Mouse (Mus musculus) stomach, postnatal 0 days (tissue): ENCODE data around the gene Ablim2. TPM values are rescaled to one million over a fixed set of nuclear protein-coding genes. Genes with fewer than 3 reads are reported as not detected.

Experiments used
- ATAC-seq: fragments of 200-750 bp; cut with Nextera tagmentation; 2 replicates; pipeline ENCODE4 v1.8.0; 2017; ENCODE audit not compliant: low FRiP score, low TSS enrichment
- DNase-seq: peaks from one replicate; pipeline ENCODE4 v3.0.0-alpha.2; 2016; ENCODE audit warnings: low spot score
- H3K27ac ChIP-seq: fragments of 300-500 bp; sonication (generic); replicated peaks from 2 replicates; pipeline ENCODE4 v1.5.1; 2014; ENCODE audit warnings: mild to moderate bottlenecking, control low read depth
- H3K27me3 ChIP-seq: fragments of 300-500 bp; sonication (generic); 2 replicates; pipeline ENCODE4 v1.6.1; 2014; ENCODE audit warnings: low read length; ENCODE audit not compliant: control insufficient read depth, insufficient read depth
- H3K36me3 ChIP-seq: fragments of 300-500 bp; sonication (generic); 2 replicates; pipeline ENCODE4 v1.6.1; 2014; ENCODE audit warnings: low read length, mixed read lengths; ENCODE audit not compliant: control insufficient read depth, insufficient read depth
- H3K4me1 ChIP-seq: fragments of 300-500 bp; sonication (generic); replicated peaks from 2 replicates; pipeline ENCODE4 v1.6.1; 2014; ENCODE audit warnings: antibody characterized with exemption; ENCODE audit not compliant: control insufficient read depth, insufficient read depth
- H3K4me2 ChIP-seq: fragments of 300-500 bp; sonication (generic); replicated peaks from 2 replicates; pipeline ENCODE4 v1.6.1; 2014; ENCODE audit warnings: low read depth, mild to moderate bottlenecking, control low read depth, moderate library complexity
- H3K4me3 ChIP-seq: fragments of 300-500 bp; sonication (generic); 2 replicates; pipeline ENCODE4 v1.5.1; 2014; ENCODE audit warnings: low read depth, low read length, control low read depth
- H3K9ac ChIP-seq: fragments of 300-500 bp; sonication (generic); 2 replicates; pipeline ENCODE4 v1.6.1; 2014; ENCODE audit warnings: mild to moderate bottlenecking, low read length, control low read depth, mixed read lengths
- H3K9me3 ChIP-seq: fragments of 300-500 bp; sonication (generic); 2 replicates; pipeline ENCODE4 v1.6.1; 2016; ENCODE audit warnings: low read length; ENCODE audit not compliant: control insufficient read depth
- CTCF ChIP-seq: IDR thresholded peaks from 2 replicates; pipeline ENCODE4 v1.5.1; 2016; ENCODE audit warnings: antibody characterized with exemption, low read depth, mild to moderate bottlenecking, moderate library complexity
- EP300 ChIP-seq: optimal IDR thresholded peaks from 2 replicates; pipeline ENCODE3; 2016; ENCODE audit warnings: antibody characterized with exemption
- WGBS: fragments of 180-500 bp; shearing (Covaris S2); extraction: QIAGEN DNeasy Blood & Tissue Kit; methylation state at CpG from one replicate; pipeline ENCODE4 v1.1.7; 2014; 5-methylcytosine and 5-hydroxymethylcytosine counted together
- polyA plus RNA-seq: library from polyadenylated mRNA; unstranded; fragments of >200 nt; fragmentation: Nextera tagmentation; extraction: Ambion mirVana; gene quantifications from 2 replicates; pipeline ENCODE4 v1.2.1, GENCODE M21; 2015

Gene Ablim2
- polyA plus RNA-seq, 1 experiment from 2014 or later, result 1.3 TPM

DNA sequence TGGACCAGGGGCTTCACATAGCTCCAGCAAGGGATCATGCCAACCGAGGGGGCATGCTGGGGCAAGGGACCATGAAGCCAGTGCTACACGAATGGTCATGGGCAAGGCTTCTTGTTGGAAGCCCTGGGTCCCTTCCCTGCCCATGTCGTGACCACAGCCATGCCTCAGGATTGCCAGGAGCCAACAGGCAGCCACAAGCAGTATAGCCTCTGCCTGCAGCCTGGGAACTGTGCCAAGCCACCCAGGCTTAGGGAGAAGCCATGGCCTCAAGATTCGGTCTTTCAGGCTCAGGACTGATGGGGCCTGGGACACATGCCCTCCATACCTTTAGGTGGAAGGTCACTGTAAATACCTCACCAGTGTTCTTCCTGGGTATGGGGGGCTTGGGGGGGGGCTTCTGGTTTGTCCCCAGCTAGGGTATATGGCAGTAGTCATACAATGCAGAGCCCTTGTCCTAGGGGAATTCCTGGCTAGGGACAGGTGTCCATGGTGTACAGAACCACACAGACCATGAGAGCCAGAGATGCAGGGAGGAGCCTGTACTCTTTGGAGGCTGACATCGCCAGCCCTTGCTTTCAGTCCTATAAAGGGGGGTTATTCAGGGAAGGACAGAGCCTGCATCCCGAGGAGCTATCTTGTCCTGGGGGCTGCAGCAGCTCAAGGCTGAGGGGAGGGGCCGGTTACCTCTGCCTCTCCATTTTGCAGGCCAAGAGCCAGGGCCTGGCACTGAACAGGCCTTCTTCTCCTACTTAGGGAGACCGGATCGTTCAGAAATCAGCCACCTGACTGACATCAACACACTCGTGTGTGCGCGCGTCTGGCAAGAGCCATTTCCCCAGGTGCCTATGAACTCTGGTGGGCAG, 15.8 kb downstream of the Ablim2 start:
- ATAC-seq (no peak), DNase-seq (peak; percentile 29)
- H3K4me1 ChIP-seq, result no peaks in the 10 kb centered on the region
- no peak overlapping the region for H3K4me3 ChIP-seq
- no peak overlapping the region for H3K27ac ChIP-seq
- H3K36me3 ChIP-seq, result no peaks in the 10 kb centered on the region
- TF ChIP-seq CTCF, result no peak
- no peak for TF ChIP-seq EP300
- H3K4me2 ChIP-seq, result no peak overlapping the region
- WGBS, result 65% methylated on average over 13 of the region's 13 CpGs
- H3K9me3 ChIP-seq, result no peaks in the 10 kb centered on the region
- H3K9ac ChIP-seq, result no peak overlapping the region
- no peaks in the 10 kb centered on the region for H3K27me3 ChIP-seq

DNA sequence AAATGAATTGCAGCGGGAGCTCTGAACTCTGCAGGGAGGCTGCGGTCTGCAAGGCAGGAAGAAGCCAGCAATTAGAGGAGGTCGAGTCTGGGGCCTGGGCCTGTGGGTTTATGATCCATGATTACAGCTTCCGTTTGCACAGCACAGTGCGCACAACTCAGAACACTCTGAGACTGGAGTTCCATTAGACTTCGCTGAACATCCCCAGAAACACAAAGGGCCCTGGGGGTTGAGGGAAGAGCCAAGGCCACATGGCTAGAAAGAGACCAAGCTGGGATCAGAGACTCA, 16.4 kb downstream of the Ablim2 start:
- no peak overlapping the region for H3K27ac ChIP-seq
- no peak for DNase-seq

DNA sequence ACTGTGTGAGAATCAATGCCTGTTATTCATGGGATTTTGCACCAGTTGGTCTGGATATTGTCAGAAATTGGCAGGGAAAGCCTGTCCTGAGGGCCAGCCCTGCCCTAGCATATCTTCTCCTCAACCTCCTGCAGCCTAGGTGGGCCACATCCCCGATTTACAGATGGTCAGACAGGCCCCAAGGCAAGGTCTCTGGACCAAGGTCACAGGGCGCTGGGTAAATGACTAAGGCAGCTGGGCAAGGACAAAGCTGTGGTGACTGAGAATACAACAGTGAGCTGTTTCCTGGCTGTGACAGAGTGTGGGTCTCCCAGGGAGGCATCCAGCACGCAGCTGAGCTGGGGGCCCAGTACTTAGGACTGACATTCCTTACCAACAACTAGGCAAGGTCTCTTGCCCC, 23.4 kb downstream of the Ablim2 start:
- Histone ChIP-seq H3K9ac (no peak overlapping the region), H3K36me3 (no peaks in the 10 kb centered on the region), H3K4me2 (no peak overlapping the region), H3K9me3 (no peaks in the 10 kb centered on the region), H3K4me1 (no peaks in the 10 kb centered on the region), H3K4me3 (no peak overlapping the region), H3K27me3 (no peaks in the 10 kb centered on the region), H3K27ac (no peak overlapping the region)
- no peak for DNase-seq
- ATAC-seq, result no peak
- TF ChIP-seq EP300, result no peak
- TF ChIP-seq CTCF, result no peak
- 63% methylated on average over 3 of the region's 3 CpGs for WGBS

More for the DNA sequence above, 16.4 kb downstream of the Ablim2 start:
- no peaks in the 10 kb centered on the region for H3K27me3 ChIP-seq
- no peaks in the 10 kb centered on the region for H3K9me3 ChIP-seq
- TF ChIP-seq CTCF (no peak), EP300 (no peak)
- no peak overlapping the region for H3K4me3 ChIP-seq
- H3K9ac ChIP-seq, result no peak overlapping the region
- no peaks in the 10 kb centered on the region for H3K36me3 ChIP-seq
- no peaks in the 10 kb centered on the region for H3K4me1 ChIP-seq
- 56% methylated on average over 6 of the region's 6 CpGs for WGBS
- no peak for ATAC-seq
- H3K4me2 ChIP-seq, result no peak overlapping the region

DNA sequence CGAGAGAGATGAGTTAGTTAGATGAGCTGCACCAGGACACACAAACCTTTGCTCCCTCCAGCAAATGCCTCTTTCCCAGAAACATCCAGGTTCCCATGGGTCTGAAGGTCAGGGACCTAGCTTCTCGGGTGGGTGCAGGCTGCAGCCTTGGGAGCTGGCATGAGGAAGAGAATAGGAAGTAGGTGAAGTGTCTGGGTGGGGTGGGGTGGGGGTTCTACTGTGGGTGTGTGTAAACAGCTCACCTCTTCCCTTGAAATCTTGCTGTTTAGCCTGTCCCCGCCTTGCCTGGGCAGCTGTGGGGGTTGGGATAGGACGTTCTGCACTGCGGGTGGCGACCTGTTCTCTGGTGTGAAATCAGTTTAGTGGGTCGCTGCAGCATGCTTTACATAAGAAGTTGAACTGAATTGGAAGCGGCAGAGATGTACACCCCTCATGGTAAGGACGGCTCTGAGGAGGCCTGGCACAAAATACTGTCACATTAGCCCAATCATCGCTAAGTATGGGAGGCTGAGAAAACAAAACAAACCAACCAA, 25.0 kb downstream of the Ablim2 start:
- H3K9ac ChIP-seq, result no peak overlapping the region
- H3K4me3 ChIP-seq, result no peak overlapping the region
- H3K36me3 ChIP-seq, result no peaks in the 10 kb centered on the region
- no peaks in the 10 kb centered on the region for H3K27me3 ChIP-seq
- ATAC-seq, result no peak
- no peak overlapping the region for H3K4me2 ChIP-seq
- no peak overlapping the region for H3K27ac ChIP-seq
- DNase-seq, result no peak
- H3K9me3 ChIP-seq, result no peaks in the 10 kb centered on the region
- TF ChIP-seq EP300, result no peak
- TF ChIP-seq CTCF, result no peak
- 45% methylated on average over 10 of the region's 10 CpGs for WGBS
- H3K4me1 ChIP-seq, result no peaks in the 10 kb centered on the region

DNA sequence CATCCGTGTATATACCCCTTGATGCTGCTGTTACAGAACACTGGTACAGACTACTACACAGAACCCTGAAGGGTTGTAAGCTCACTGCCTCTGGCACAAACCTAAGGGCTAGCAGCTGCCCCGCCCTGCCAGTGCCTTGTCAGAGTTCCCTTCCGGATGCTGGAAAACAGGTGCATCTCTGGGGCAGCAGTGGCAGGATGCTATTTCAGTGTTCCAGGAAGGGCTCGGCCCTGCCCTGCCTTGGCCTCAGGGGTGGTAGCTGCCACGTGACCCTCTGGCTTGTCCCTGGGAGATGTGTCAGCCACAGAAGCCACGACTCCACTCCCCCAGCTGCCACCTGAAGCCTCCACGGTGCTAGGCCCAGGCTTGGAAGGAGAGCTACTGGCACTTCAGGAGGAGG, 28.2 kb downstream of the Ablim2 start:
- H3K4me3 ChIP-seq, result no peak overlapping the region
- no peaks in the 10 kb centered on the region for H3K36me3 ChIP-seq
- ATAC-seq (no peak), DNase-seq (no peak)
- H3K27ac ChIP-seq, result no peak overlapping the region
- WGBS, result 64% methylated on average over 7 of the region's 7 CpGs
- TF ChIP-seq EP300 (no peak), CTCF (no peak)
- H3K4me2 ChIP-seq, result no peak overlapping the region
- H3K4me1 ChIP-seq, result no peaks in the 10 kb centered on the region
- no peak overlapping the region for H3K9ac ChIP-seq
- no peaks in the 10 kb centered on the region for H3K9me3 ChIP-seq
- no peaks in the 10 kb centered on the region for H3K27me3 ChIP-seq

DNA sequence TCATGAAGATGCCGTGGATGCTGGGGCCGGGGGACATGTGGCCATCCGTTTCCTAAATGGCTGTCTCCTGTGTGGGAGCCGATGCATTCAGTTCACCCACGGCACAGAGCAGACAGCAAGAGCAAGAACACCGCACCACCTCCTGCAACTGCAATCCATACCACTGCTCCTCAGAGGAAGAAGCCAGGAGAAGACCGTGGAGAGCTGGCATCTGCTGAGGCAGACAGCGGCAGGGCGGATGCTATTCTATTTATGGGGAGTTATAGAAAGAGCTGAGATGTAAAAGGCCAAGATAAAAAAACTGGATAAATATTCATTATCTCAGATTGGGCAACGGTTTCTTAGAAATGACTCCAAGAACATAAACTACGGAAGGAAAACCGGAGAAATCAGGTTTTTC, 30.2 kb downstream of the Ablim2 start:
- Histone ChIP-seq H3K9me3 (no peaks in the 10 kb centered on the region), H3K4me3 (no peak overlapping the region), H3K27me3 (no peaks in the 10 kb centered on the region), H3K9ac (no peak overlapping the region), H3K4me2 (no peak overlapping the region), H3K36me3 (no peaks in the 10 kb centered on the region), H3K27ac (no peak overlapping the region), H3K4me1 (no peaks in the 10 kb centered on the region)
- no peak for TF ChIP-seq EP300
- TF ChIP-seq CTCF, result no peak
- WGBS, result 84% methylated on average over 12 of the region's 12 CpGs
- ATAC-seq (no peak), DNase-seq (no peak)
